Mouse (Mus musculus) heart, embryonic 15.5 days (tissue): ENCODE data around the gene Shbg. TPM values are rescaled to one million over a fixed set of nuclear protein-coding genes. Genes with fewer than 3 reads are reported as not detected.
A peak's percentile ranks its signal among the peaks of the same experiment; 100 is the strongest.

Experiments used
- ATAC-seq: fragments of 200-750 bp; cut with Nextera tagmentation; replicated peaks from 2 replicates; pipeline ENCODE4 v1.8.0; 2017; ENCODE audit warnings: low read depth, moderate TSS enrichment; ENCODE audit not compliant: insufficient number of reproducible peaks, insufficient read depth, low FRiP score
- H3K27ac ChIP-seq: fragments of 300-500 bp; sonication (generic); 2 replicates; pipeline ENCODE4 v1.5.1; 2015; ENCODE audit warnings: mild to moderate bottlenecking, inconsistent platforms
- H3K27me3 ChIP-seq: fragments of 300-500 bp; sonication (generic); 2 replicates; pipeline ENCODE4 v1.6.1; 2015; ENCODE audit warnings: inconsistent platforms
- H3K36me3 ChIP-seq: fragments of 300-500 bp; sonication (generic); 2 replicates; pipeline ENCODE4 v1.6.1; 2015; ENCODE audit warnings: mild to moderate bottlenecking, inconsistent platforms
- H3K4me1 ChIP-seq: fragments of 300-500 bp; sonication (generic); replicated peaks from 2 replicates; pipeline ENCODE4 v1.6.1; 2015; ENCODE audit warnings: inconsistent platforms
- H3K4me2 ChIP-seq: fragments of 300-500 bp; sonication (generic); 2 replicates; pipeline ENCODE4 v1.6.1; 2015; ENCODE audit warnings: inconsistent platforms, mild to moderate bottlenecking, moderate library complexity
- H3K4me3 ChIP-seq: fragments of 300-500 bp; sonication (generic); 2 replicates; pipeline ENCODE4 v1.5.1; 2015; ENCODE audit warnings: mild to moderate bottlenecking, inconsistent platforms
- H3K9ac ChIP-seq: fragments of 300-500 bp; sonication (generic); 2 replicates; pipeline ENCODE4 v1.6.1; 2015; ENCODE audit warnings: mild to moderate bottlenecking, inconsistent platforms
- H3K9me3 ChIP-seq: fragments of 300-500 bp; sonication (generic); replicated peaks from 2 replicates; pipeline ENCODE4 v1.6.1; 2016; ENCODE audit warnings: inconsistent platforms
- whole genome bisulfite sequencing: fragments of 180-500 bp; shearing (Covaris S2); methylation state at CpG from one replicate; pipeline ENCODE4 v1.1.7; 2015; ENCODE audit warnings: mixed read lengths; 5-methylcytosine and 5-hydroxymethylcytosine counted together
- polyA plus RNA-seq: library from polyadenylated mRNA; unstranded; fragments of >200 nt; fragmentation: Nextera tagmentation; extraction: Ambion mirVana; gene quantifications from 2 replicates; pipeline ENCODE4 v1.2.1, GENCODE M21; 2015

Shbg gene
- polyA plus RNA-seq, 1 experiment from 2014 or later, result not detected

- Histone ChIP-seq H3K9me3 (no peaks in the 10 kb centered on the region), H3K4me3 (no peak overlapping the region), H3K4me2 (no peak overlapping the region), H3K9ac (no peak overlapping the region), H3K27ac (no peak overlapping the region), H3K27me3 (no peaks in the 10 kb centered on the region), H3K36me3 (peaks cover 45% of the 10 kb centered on the region), H3K4me1 (no peaks in the 10 kb centered on the region; the same call in 1 of the 2 replicates)
- 83% methylated on average over 4 of the region's 4 CpGs for WGBS
- no peak for ATAC-seq
Measured at GRCm38 (mm10) chr11:69592799-69593198, 24.9 kb downstream of the Shbg start.

- Histone ChIP-seq H3K27ac (no peak overlapping the region), H3K4me1 (no peaks in the 10 kb centered on the region; the same call in 1 of the 2 replicates), H3K27me3 (no peaks in the 10 kb centered on the region), H3K36me3 (peaks cover 53% of the 10 kb centered on the region), H3K4me2 (no peak overlapping the region), H3K4me3 (no peak overlapping the region), H3K9me3 (no peaks in the 10 kb centered on the region), H3K9ac (no peak overlapping the region)
- 69% methylated on average over 7 of the region's 7 CpGs for WGBS
- ATAC-seq, result 0 out of 2 replicates have a peak, but pooled peaks have one; percentile 35
Measured at GRCm38 (mm10) chr11:69591899-69592637, 25.6 kb downstream of the Shbg start.

- Histone ChIP-seq H3K36me3 (peaks cover 53% of the 10 kb centered on the region), H3K9ac (no peak overlapping the region), H3K27ac (no peak overlapping the region), H3K9me3 (no peaks in the 10 kb centered on the region), H3K4me1 (no peaks in the 10 kb centered on the region; the same call in 1 of the 2 replicates), H3K4me2 (no peak overlapping the region), H3K27me3 (no peaks in the 10 kb centered on the region), H3K4me3 (no peak overlapping the region)
- no peak for ATAC-seq
- WGBS, result 84% methylated on average over 3 of the region's 3 CpGs
Measured at GRCm38 (mm10) chr11:69591424-69591823, 26.3 kb downstream of the Shbg start.

- Histone ChIP-seq H3K9me3 (no peaks in the 10 kb centered on the region), H3K4me2 (no peak overlapping the region), H3K27ac (no peak overlapping the region), H3K9ac (no peak overlapping the region), H3K4me1 (no peaks in the 10 kb centered on the region; the same call in none of the 2 replicates), H3K36me3 (peaks cover 53% of the 10 kb centered on the region), H3K4me3 (no peak overlapping the region), H3K27me3 (no peaks in the 10 kb centered on the region)
- WGBS, result 87% methylated on average over 8 of the region's 8 CpGs
- ATAC-seq, result no peak
Measured at GRCm38 (mm10) chr11:69590622-69591021, 27.1 kb downstream of the Shbg start.

GRCm38 (mm10) chr11:69589207-69589834 is 28.4 kb downstream of the Shbg start:
- H3K4me1 ChIP-seq, result no peaks in the 10 kb centered on the region; the same call in none of the 2 replicates
- no peak overlapping the region for H3K27ac ChIP-seq
- ATAC-seq, result peak; percentile 29; the same call in 1 of the 2 replicates
- no peak overlapping the region for H3K9ac ChIP-seq
- no peak overlapping the region for H3K4me3 ChIP-seq
- H3K27me3 ChIP-seq, result no peaks in the 10 kb centered on the region
- H3K9me3 ChIP-seq, result no peaks in the 10 kb centered on the region
- peaks cover 53% of the 10 kb centered on the region for H3K36me3 ChIP-seq
- H3K4me2 ChIP-seq, result no peak overlapping the region
- 85% methylated on average over 22 of the region's 22 CpGs for WGBS

GRCm38 (mm10) chr11:69585718-69586325 is 31.9 kb downstream of the Shbg start:
- no peaks in the 10 kb centered on the region for H3K9me3 ChIP-seq
- no peak overlapping the region for H3K4me2 ChIP-seq
- WGBS, result 59% methylated on average over 7 of the region's 7 CpGs
- no peak overlapping the region for H3K27ac ChIP-seq
- ATAC-seq, result no peak
- no peaks in the 10 kb centered on the region for H3K27me3 ChIP-seq
- no peak overlapping the region for H3K4me3 ChIP-seq
- no peak overlapping the region for H3K9ac ChIP-seq
- peaks cover 13% of the 10 kb centered on the region for H3K4me1 ChIP-seq
- peaks cover 38% of the 10 kb centered on the region for H3K36me3 ChIP-seq

- WGBS, result 96% methylated on average over 13 of the region's 13 CpGs
- ATAC-seq, result no peak
- Histone ChIP-seq H3K27me3 (no peaks in the 10 kb centered on the region), H3K4me3 (no peak overlapping the region), H3K9me3 (no peaks in the 10 kb centered on the region), H3K36me3 (peaks cover 29% of the 10 kb centered on the region), H3K27ac (no peak overlapping the region), H3K4me2 (no peak overlapping the region), H3K9ac (no peak overlapping the region), H3K4me1 (peaks cover 13% of the 10 kb centered on the region)
Measured at GRCm38 (mm10) chr11:69584937-69585336, 32.8 kb downstream of the Shbg start.

- no peak for ATAC-seq
Measured at GRCm38 (mm10) chr11:69584008-69584407, 33.7 kb downstream of the Shbg start.

GRCm38 (mm10) chr11:69582230-69582805 is 35.4 kb downstream of the Shbg start:
- 60% methylated on average over 9 of the region's 9 CpGs for WGBS

More at GRCm38 (mm10) chr11:69584008-69584407, 33.7 kb downstream of the Shbg start:
- Histone ChIP-seq H3K36me3 (peaks cover 20% of the 10 kb centered on the region), H3K27ac (no peak overlapping the region), H3K9ac (no peak overlapping the region), H3K4me2 (no peak overlapping the region), H3K4me1 (peaks cover 16% of the 10 kb centered on the region), H3K4me3 (no peak overlapping the region), H3K9me3 (no peaks in the 10 kb centered on the region), H3K27me3 (no peaks in the 10 kb centered on the region)
- WGBS, result 89% methylated on average over 7 of the region's 7 CpGs

GRCm38 (mm10) chr11:69581814-69582213 is 35.9 kb downstream of the Shbg start:
- H3K4me3 ChIP-seq, result peak overlapping the region; percentile 81
- H3K9me3 ChIP-seq, result no peaks in the 10 kb centered on the region
- H3K4me1 ChIP-seq, result peaks cover 33% of the 10 kb centered on the region
- H3K9ac ChIP-seq, result peak overlapping the region; percentile 81
- H3K36me3 ChIP-seq, result 0 out of 2 replicates have a peak, but pooled peaks cover 2% of the 10 kb centered on the region
- peak overlapping the region; percentile 79 for H3K4me2 ChIP-seq
- H3K27ac ChIP-seq, result peak overlapping the region; percentile 91
- ATAC-seq, result no peak
- WGBS, result under 1% methylated on average over 8 of the region's 8 CpGs
- H3K27me3 ChIP-seq, result no peaks in the 10 kb centered on the region

More at GRCm38 (mm10) chr11:69582230-69582805, 35.4 kb downstream of the Shbg start:
- Histone ChIP-seq H3K9me3 (no peaks in the 10 kb centered on the region), H3K9ac (peak overlapping the region; percentile 5; the same call in 1 of the 2 replicates), H3K4me2 (peak overlapping the region; percentile 79), H3K4me3 (peak overlapping the region; percentile 81), H3K27ac (peak overlapping the region; percentile 91), H3K27me3 (no peaks in the 10 kb centered on the region), H3K4me1 (peaks cover 29% of the 10 kb centered on the region), H3K36me3 (peaks cover 3% of the 10 kb centered on the region)
- no peak for ATAC-seq

- Histone ChIP-seq H3K27ac (peak overlapping the region; percentile 91), H3K36me3 (0 out of 2 replicates have a peak, but pooled peaks cover 2% of the 10 kb centered on the region), H3K9ac (peak overlapping the region; percentile 81), H3K4me1 (peaks cover 34% of the 10 kb centered on the region), H3K4me2 (peak overlapping the region; percentile 79), H3K27me3 (no peaks in the 10 kb centered on the region), H3K4me3 (peak overlapping the region; percentile 81), H3K9me3 (no peaks in the 10 kb centered on the region)
- WGBS, result under 1% methylated on average over 36 of the region's 36 CpGs
- ATAC-seq, result peak; percentile 78
Measured at GRCm38 (mm10) chr11:69581147-69581688, 36.5 kb downstream of the Shbg start.
